Mouse (Mus musculus) small intestine, adult 2 months (tissue): Measurements from ENCODE around the gene Ccm2.

Source experiments
- CTCF ChIP-seq: fragments of 200-500 bp; IDR thresholded peaks from 2 replicates; pipeline ENCODE4 v1.5.1; 2012; ENCODE audit warnings: low read depth, mild to moderate bottlenecking, control low read depth, inconsistent platforms, low read length, moderate library complexity, mixed read lengths; ENCODE audit not compliant: insufficient replicate concordance, insufficient read length; ENCODE audit errors: extremely low read depth
- POLR2A ChIP-seq: fragments of 200-500 bp; IDR thresholded peaks from 2 replicates; pipeline ENCODE4 v1.6.1; 2012; ENCODE audit warnings: low read depth, mild to moderate bottlenecking, control low read depth, inconsistent platforms, low read length, moderate library complexity

GRCm38 (mm10) chr11:6603224-6603623 is 56.5 kb downstream of the Ccm2 start:
- TF ChIP-seq CTCF (no peak), POLR2A (no peak)
